Mouse (Mus musculus) myocyte (in vitro differentiated cells): ENCODE data around the gene Zfp385c. TPM values are rescaled to one million over a fixed set of nuclear protein-coding genes. Genes with fewer than 3 reads are reported as not detected.
A peak's percentile ranks its signal among the peaks of the same experiment; 100 is the strongest.

Experiments used
- H3K27me3 ChIP-seq: one replicate; pipeline ENCODE4 v1.6.1; 2011; ENCODE audit not compliant: control insufficient read depth, insufficient read depth, insufficient read length
- H3K36me3 ChIP-seq: one replicate; pipeline ENCODE4 v1.6.1; 2011; ENCODE audit not compliant: control insufficient read depth, insufficient read depth
- H3K4me2 ChIP-seq: one replicate; pipeline ENCODE4 v1.6.1; 2011; ENCODE audit warnings: low read depth, control low read depth
- H3K4me3 ChIP-seq: one replicate; pipeline ENCODE4 v1.5.1; 2011; ENCODE audit warnings: mild to moderate bottlenecking, control low read depth, moderate library complexity
- H3K79me2 ChIP-seq: one replicate; pipeline ENCODE4 v1.6.1; 2011; ENCODE audit not compliant: control insufficient read depth, insufficient read depth
- H3ac ChIP-seq: one replicate; pipeline ENCODE4 v1.6.1; 2011; ENCODE audit not compliant: control insufficient read depth, insufficient read length
- CEBPB ChIP-seq: IDR thresholded peaks from 2 replicates; pipeline ENCODE4 v1.6.1; 2011; ENCODE audit warnings: mild to moderate bottlenecking, moderate library complexity; ENCODE audit not compliant: poor library complexity, insufficient read depth, severe bottlenecking
- E2F4 ChIP-seq: IDR thresholded peaks from one replicate; pipeline ENCODE4 v1.6.1; 2011; ENCODE audit warnings: mild to moderate bottlenecking, control low read depth, moderate library complexity; ENCODE audit not compliant: insufficient read depth
- MAX ChIP-seq: IDR thresholded peaks from one replicate; pipeline ENCODE4 v1.6.1; 2011; ENCODE audit warnings: low read depth, mild to moderate bottlenecking, control low read depth
- MYOD1 ChIP-seq, 3 experiments: IDR thresholded peaks; one replicate each; pipeline ENCODE4 v1.6.1; 2011; ENCODE audit warnings: control low read depth in 2 of 3, low read depth in 2 of 3, mild to moderate bottlenecking in 2 of 3, moderate library complexity in 1 of 3; ENCODE audit not compliant: insufficient read length in 2 of 3, control insufficient read depth in 1 of 3
- MYOG ChIP-seq, 3 experiments: IDR thresholded peaks; one replicate each; pipeline ENCODE4 v1.6.1; 2011; ENCODE audit warnings: control low read depth in 2 of 3, low read depth in 2 of 3, mild to moderate bottlenecking in 2 of 3; ENCODE audit not compliant: insufficient read length in 2 of 3, control insufficient read depth in 1 of 3, insufficient read depth in 1 of 3
- POLR2A ChIP-seq: IDR thresholded peaks from one replicate; pipeline ENCODE4 v1.6.1; 2011; ENCODE audit warnings: low read depth, mild to moderate bottlenecking, control low read depth, moderate library complexity; ENCODE audit not compliant: insufficient read length
- POLR2AphosphoS2 ChIP-seq: IDR thresholded peaks from one replicate; pipeline ENCODE4 v1.6.1; 2011; ENCODE audit warnings: low read depth, control low read depth; ENCODE audit not compliant: insufficient read length
- REST ChIP-seq: IDR thresholded peaks from one replicate; pipeline ENCODE4 v1.6.1; 2011; ENCODE audit warnings: mild to moderate bottlenecking, control low read depth, moderate library complexity; ENCODE audit not compliant: insufficient read depth, insufficient read length
- SRF ChIP-seq: IDR thresholded peaks from one replicate; pipeline ENCODE4 v1.6.1; 2011; ENCODE audit warnings: low read depth; ENCODE audit not compliant: control insufficient read depth, insufficient read length
- TCF12 ChIP-seq: IDR thresholded peaks from one replicate; pipeline ENCODE4 v1.6.1; 2011; ENCODE audit warnings: mild to moderate bottlenecking, control low read depth; ENCODE audit not compliant: poor library complexity, insufficient read depth, severe bottlenecking
- TCF3 ChIP-seq: IDR thresholded peaks from one replicate; pipeline ENCODE4 v1.6.1; 2011; ENCODE audit warnings: low read depth, control low read depth; ENCODE audit not compliant: insufficient read length
- USF1 ChIP-seq: IDR thresholded peaks from one replicate; pipeline ENCODE4 v1.6.1; 2011; ENCODE audit warnings: low read depth, mild to moderate bottlenecking, control low read depth, moderate library complexity
- polyA plus RNA-seq: library from polyadenylated mRNA; unstranded; fragments of >200 nt; fragmentation: generic; extraction: Trizol; gene quantifications from one replicate; pipeline ENCODE4 v1.2.1, GENCODE M21; 2012; ENCODE audit warnings: missing spikeins

Zfp385c gene
- polyA plus RNA-seq, 1 experiment = 0.24 TPM

GRCm38 (mm10) chr11:100729976-100730375 lies 37.7 kb upstream of the Zfp385c start:
- H3K79me2 ChIP-seq = peaks cover 85% of the 10 kb centered on the region
- TF ChIP-seq TCF3 (no peak), SRF (no peak), POLR2A (no peak), MAX (no peak), REST (no peak), POLR2AphosphoS2 (no peak), TCF12 (no peak), MYOG (IDR thresholded peaks at IDR 0.05; ENCODE audit: control insufficient read depth in 1 of 3, insufficient read depth in 1 of 3, insufficient read length in 2 of 3, low read depth in 2 of 3) (no peak), E2F4 (no peak), USF1 (no peak), MYOD1 (IDR thresholded peaks at IDR 0.05; ENCODE audit: control insufficient read depth in 1 of 3, insufficient read length in 2 of 3, low read depth in 2 of 3) (no peak), CEBPB (no peak)
- H3ac ChIP-seq = no peak overlapping the region
- H3K27me3 ChIP-seq = no peaks in the 10 kb centered on the region
- no peak overlapping the region for H3K4me3 ChIP-seq
- peaks cover 14% of the 10 kb centered on the region for H3K36me3 ChIP-seq
- H3K4me2 ChIP-seq = no peak overlapping the region

- Histone ChIP-seq H3K27me3 (no peaks in the 10 kb centered on the region), H3K4me3 (no peak overlapping the region), H3K4me2 (no peak overlapping the region), H3K36me3 (peaks cover 14% of the 10 kb centered on the region), H3ac (no peak overlapping the region), H3K79me2 (peaks cover 78% of the 10 kb centered on the region)
- TF ChIP-seq USF1 (no peak), MYOD1 (IDR thresholded peaks at IDR 0.05; ENCODE audit: control insufficient read depth in 1 of 3, insufficient read length in 2 of 3, low read depth in 2 of 3) (peak in 2 of 3 experiments; percentile 71 to 84), TCF12 (peak; percentile 40), CEBPB (no peak), MYOG (IDR thresholded peaks at IDR 0.05; ENCODE audit: control insufficient read depth in 1 of 3, insufficient read depth in 1 of 3, insufficient read length in 2 of 3, low read depth in 2 of 3) (peak in 2 of 3 experiments; percentile 53 to 89), POLR2AphosphoS2 (no peak), TCF3 (peak; percentile 17)
These were observed 36.3 kb upstream of the Zfp385c start for GRCm38 (mm10) chr11:100728601-100729000.

- Histone ChIP-seq H3K4me2 (no peak overlapping the region), H3K27me3 (no peaks in the 10 kb centered on the region), H3K79me2 (peaks cover 78% of the 10 kb centered on the region), H3K36me3 (peaks cover 6% of the 10 kb centered on the region), H3K4me3 (no peak overlapping the region), H3ac (no peak overlapping the region)
- TF ChIP-seq TCF3 = no peak
- TF ChIP-seq REST = no peak
These were observed 34.9 kb upstream of the Zfp385c start for GRCm38 (mm10) chr11:100727201-100727600.

- Histone ChIP-seq H3K27me3 (no peaks in the 10 kb centered on the region), H3K4me2 (no peak overlapping the region), H3ac (no peak overlapping the region), H3K4me3 (no peak overlapping the region), H3K36me3 (peaks cover 6% of the 10 kb centered on the region), H3K79me2 (peaks cover 79% of the 10 kb centered on the region)
- TF ChIP-seq POLR2AphosphoS2 = no peak
- no peak for TF ChIP-seq REST
- TF ChIP-seq MYOD1 (IDR thresholded peaks at IDR 0.05; ENCODE audit: control insufficient read depth in 1 of 3, insufficient read length in 2 of 3, low read depth in 2 of 3) = no peak
- TF ChIP-seq TCF3 = no peak
- TF ChIP-seq E2F4 = no peak
- no peak for TF ChIP-seq SRF
- no peak for TF ChIP-seq TCF12
- no peak for TF ChIP-seq CEBPB
These were observed 32.8 kb upstream of the Zfp385c start for GRCm38 (mm10) chr11:100724919-100725512.

- TF ChIP-seq E2F4 = no peak
- no peak for TF ChIP-seq TCF12
- TF ChIP-seq TCF3 = no peak
- TF ChIP-seq USF1 = no peak
- H3K4me3 ChIP-seq = no peak overlapping the region
- H3ac ChIP-seq = no peak overlapping the region
- no peak overlapping the region for H3K4me2 ChIP-seq
- H3K79me2 ChIP-seq = peaks cover 66% of the 10 kb centered on the region
- H3K27me3 ChIP-seq = no peaks in the 10 kb centered on the region
- H3K36me3 ChIP-seq = no peaks in the 10 kb centered on the region
These were observed 30.3 kb upstream of the Zfp385c start for GRCm38 (mm10) chr11:100722493-100723028.
